Mouse (Mus musculus) liver, embryonic 14.5 days (tissue): ENCODE measurements around the gene Gm973. TPM values are rescaled to one million over a fixed set of nuclear protein-coding genes. Genes with fewer than 3 reads are reported as not detected.

ENCODE experiments used
- ATAC-seq: fragments of 200-750 bp; cut with Nextera tagmentation; 2 replicates; pipeline ENCODE4 v1.8.0; 2017; ENCODE audit warnings: moderate number of reproducible peaks, mild to moderate bottlenecking, moderate library complexity; ENCODE audit not compliant: insufficient read depth
- DNase-seq, 3 experiments: peaks; one replicate each; pipeline ENCODE4 v3.0.0-alpha.2; 2012 to 2013; ENCODE audit warnings: low read depth in 3 of 3, low spot score in 3 of 3
- H3K27ac ChIP-seq: fragments of 300-500 bp; sonication (generic); 2 replicates; pipeline ENCODE4 v1.5.1; 2014; ENCODE audit warnings: moderate library complexity, mild to moderate bottlenecking, control low read depth, inconsistent platforms
- H3K27me3 ChIP-seq: fragments of 300-500 bp; sonication (generic); 2 replicates; pipeline ENCODE4 v1.6.1; 2014; ENCODE audit warnings: mild to moderate bottlenecking, low read length, moderate library complexity; ENCODE audit not compliant: control insufficient read depth, insufficient read depth
- H3K36me3 ChIP-seq: fragments of 300-500 bp; sonication (generic); replicated peaks from 2 replicates; pipeline ENCODE4 v1.6.1; 2014; ENCODE audit warnings: low read depth; ENCODE audit not compliant: control insufficient read depth, insufficient read depth
- H3K4me1 ChIP-seq, 2 experiments: fragments of 200-500 bp in 1 of 2; fragments of 300-500 bp in 1 of 2; sonication (generic) in 1 of 2; replicated peaks; 2 replicates each; pipeline ENCODE4 v1.6.1; 2012 to 2014; ENCODE audit warnings: antibody characterized with exemption in 1 of 2, inconsistent platforms in 1 of 2, low read length in 1 of 2; ENCODE audit not compliant: control insufficient read depth in 2 of 2, insufficient read depth in 2 of 2
- H3K4me2 ChIP-seq: fragments of 300-500 bp; sonication (generic); 2 replicates; pipeline ENCODE4 v1.6.1; 2014; ENCODE audit warnings: low read depth, mild to moderate bottlenecking, control low read depth, moderate library complexity
- H3K4me3 ChIP-seq, 2 experiments: fragments of 200-500 bp in 1 of 2; fragments of 300-500 bp in 1 of 2; sonication (generic) in 1 of 2; 2 replicates each; pipeline ENCODE4 v1.5.1; 2012 to 2014; ENCODE audit warnings: low read depth in 2 of 2, low read length in 2 of 2, mild to moderate bottlenecking in 2 of 2, control low read depth in 1 of 2, inconsistent platforms in 1 of 2, moderate library complexity in 1 of 2; ENCODE audit not compliant: insufficient read depth in 1 of 2
- H3K9ac ChIP-seq: fragments of 300-500 bp; sonication (generic); replicated peaks from 2 replicates; pipeline ENCODE4 v1.6.1; 2014; ENCODE audit warnings: mild to moderate bottlenecking, control low read depth, moderate library complexity
- H3K9me3 ChIP-seq: fragments of 300-500 bp; sonication (generic); 2 replicates; pipeline ENCODE4 v1.6.1; 2016; ENCODE audit warnings: low read length, mixed read lengths; ENCODE audit not compliant: control insufficient read depth
- CTCF ChIP-seq: IDR thresholded peaks from 2 replicates; pipeline ENCODE4 v1.5.1; 2016; ENCODE audit warnings: antibody characterized with exemption, low read depth, control low read depth
- EP300 ChIP-seq: IDR thresholded peaks from 2 replicates; pipeline ENCODE4 v1.6.1; 2016; ENCODE audit warnings: antibody characterized with exemption, low read depth
- WGBS: fragments of 180-500 bp; shearing (Covaris S2); extraction: QIAGEN DNeasy Blood & Tissue Kit; methylation state at CpG from one replicate; pipeline ENCODE4 v1.1.7; 2014; ENCODE audit not compliant: insufficient replicate concordance; 5-methylcytosine and 5-hydroxymethylcytosine counted together
- polyA plus RNA-seq, 2 experiments: library from polyadenylated mRNA; depleted of rRNA in 1 of 2; stranded (reverse) in 1 of 2; unstranded in 1 of 2; fragments of >200 nt; fragmentation: Nextera tagmentation in 1 of 2; extraction: Ambion mirVana in 1 of 2; gene quantifications; 2 replicates each; pipeline versions ENCODE4 v1.2.1 to v1.2.3; 2012 to 2014

Gene Gm973
- polyA plus RNA-seq, 2 experiments, result 0.03 TPM; not detected in 1

- peaks cover 0 to 6% of the 10 kb centered on the region in 2 experiments; a peak in 1 of 4 replicates for H3K4me1 ChIP-seq
- H3K27me3 ChIP-seq, result no peaks in the 10 kb centered on the region
- no peaks in the 10 kb centered on the region for H3K36me3 ChIP-seq
- H3K9ac ChIP-seq, result no peak overlapping the region
- ATAC-seq (no peak), DNase-seq (no peak)
- TF ChIP-seq CTCF (no peak), EP300 (no peak)
- H3K4me3 ChIP-seq, result no peak overlapping the region
- H3K27ac ChIP-seq, result no peak overlapping the region
- H3K9me3 ChIP-seq, result no peaks in the 10 kb centered on the region
- WGBS, result 47% methylated on average over 11 of the region's 11 CpGs
- no peak overlapping the region for H3K4me2 ChIP-seq
Observed at GRCm38 (mm10) chr1:59520226-59520837, 4.3 kb downstream of the Gm973 start.

- WGBS, result 50% methylated on average over 1 of the region's 1 CpGs
- no peak overlapping the region for H3K27ac ChIP-seq
- no peak overlapping the region for H3K9ac ChIP-seq
- no peaks in the 10 kb centered on the region for H3K9me3 ChIP-seq
- no peak overlapping the region for H3K4me2 ChIP-seq
- H3K36me3 ChIP-seq, result no peaks in the 10 kb centered on the region
- no peaks in the 10 kb centered on the region for H3K4me1 ChIP-seq
- DNase-seq (no peak), ATAC-seq (no peak)
- no peaks in the 10 kb centered on the region for H3K27me3 ChIP-seq
- no peak for TF ChIP-seq EP300
- TF ChIP-seq CTCF, result no peak
- H3K4me3 ChIP-seq, result no peak overlapping the region
Observed at GRCm38 (mm10) chr1:59522456-59522855, 6.4 kb downstream of the Gm973 start.

GRCm38 (mm10) chr1:59523378-59523958 lies 7.4 kb downstream of the Gm973 start:
- no peak overlapping the region for H3K9ac ChIP-seq
- H3K36me3 ChIP-seq, result no peaks in the 10 kb centered on the region
- H3K4me1 ChIP-seq, result no peaks in the 10 kb centered on the region
- TF ChIP-seq EP300 (no peak), CTCF (peak; percentile 47)
- H3K9me3 ChIP-seq, result no peaks in the 10 kb centered on the region
- no peak overlapping the region for H3K4me3 ChIP-seq
- no peak for ATAC-seq
- no peak overlapping the region for H3K4me2 ChIP-seq
- no peak overlapping the region for H3K27ac ChIP-seq
- 66% methylated on average over 5 of the region's 5 CpGs for WGBS
- H3K27me3 ChIP-seq, result no peaks in the 10 kb centered on the region
- no peak for DNase-seq

GRCm38 (mm10) chr1:59524071-59524470 lies 8.0 kb downstream of the Gm973 start:
- Histone ChIP-seq H3K4me1 (no peaks in the 10 kb centered on the region), H3K4me3 (no peak overlapping the region), H3K36me3 (no peaks in the 10 kb centered on the region), H3K9ac (no peak overlapping the region), H3K27ac (no peak overlapping the region), H3K27me3 (no peaks in the 10 kb centered on the region), H3K9me3 (no peaks in the 10 kb centered on the region), H3K4me2 (no peak overlapping the region)
- 61% methylated on average over 2 of the region's 2 CpGs for WGBS
- ATAC-seq (no peak), DNase-seq (no peak)
- TF ChIP-seq EP300 (no peak), CTCF (no peak)

- no peak for TF ChIP-seq EP300
- TF ChIP-seq CTCF, result no peak
- Histone ChIP-seq H3K4me2 (no peak overlapping the region), H3K36me3 (no peaks in the 10 kb centered on the region), H3K9ac (no peak overlapping the region), H3K9me3 (no peaks in the 10 kb centered on the region), H3K4me1 (no peaks in the 10 kb centered on the region), H3K27me3 (no peaks in the 10 kb centered on the region), H3K4me3 (no peak overlapping the region), H3K27ac (no peak overlapping the region)
- DNase-seq, result no peak
- no peak for ATAC-seq
- 43% methylated on average over 3 of the region's 3 CpGs for WGBS
Observed at GRCm38 (mm10) chr1:59524759-59525158, 8.7 kb downstream of the Gm973 start.
